Mouse (Mus musculus): ENCODE results near the gene Fggy. TPM values are rescaled to one million over a fixed set of nuclear protein-coding genes. Genes with fewer than 3 reads are reported as not detected.

Gene Fggy
- total RNA-seq, 2 experiments from 2014 or later: 15.7 to 18.3 TPM

DNA sequence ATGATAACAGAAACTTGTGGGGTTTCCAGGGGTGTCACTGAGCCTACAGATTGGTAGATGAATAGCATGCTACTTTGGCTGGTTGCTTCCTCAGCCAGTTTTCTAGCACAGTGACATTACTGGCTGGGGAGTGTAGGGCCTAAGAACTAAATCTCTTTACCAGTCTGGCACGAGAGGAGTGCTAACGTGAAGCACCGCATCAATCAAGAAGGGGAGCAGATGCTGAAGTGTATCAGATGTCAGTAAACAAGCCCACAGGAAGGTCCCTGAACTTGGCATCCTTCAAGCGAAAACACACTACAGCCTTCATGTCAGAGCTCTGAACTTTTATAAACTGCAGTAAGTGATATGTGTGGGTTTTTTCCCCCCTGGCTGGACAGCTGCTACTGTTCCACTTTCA is 303.8 kb downstream of the Fggy start:
- Histone ChIP-seq H3K4me3 (no peak overlapping the region), H3K27ac (no peak overlapping the region)
- intact Hi-C loops (cut with DNase I): no loop called here
- DNase-seq (ENCODE audit: extremely low spot score in 1 of 2, low spot score in 2 of 2): no peak
- no peak for TF ChIP-seq CTCF (IDR thresholded peaks at IDR 0.05)

DNA sequence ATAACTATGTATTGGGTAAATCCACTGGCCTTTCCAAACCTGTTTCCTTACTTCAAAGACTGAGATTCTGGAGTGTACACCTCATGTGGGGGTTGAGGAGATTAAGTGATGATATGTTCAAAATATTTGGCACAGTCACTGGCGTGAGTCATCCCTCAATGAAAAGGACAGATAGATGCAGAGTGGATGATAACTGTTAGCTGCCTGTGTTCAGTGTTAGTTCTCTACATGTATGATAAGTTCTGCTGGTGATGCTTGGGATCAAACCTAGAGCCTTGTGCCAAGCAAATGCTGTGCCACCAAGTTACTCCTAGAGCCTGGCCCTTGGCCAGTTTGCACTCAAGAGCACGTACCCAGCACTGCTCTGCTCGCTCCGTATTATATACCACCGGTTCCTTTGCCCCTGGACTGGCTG is 304.4 kb downstream of the Fggy start:
- intact Hi-C loops (cut with DNase I): no loop called here
- DNase-seq (ENCODE audit: extremely low spot score in 1 of 2, low spot score in 2 of 2): no peak
- no peak for TF ChIP-seq CTCF (IDR thresholded peaks at IDR 0.05)
- Histone ChIP-seq H3K4me3 (no peak overlapping the region), H3K27ac (no peak overlapping the region)

DNA sequence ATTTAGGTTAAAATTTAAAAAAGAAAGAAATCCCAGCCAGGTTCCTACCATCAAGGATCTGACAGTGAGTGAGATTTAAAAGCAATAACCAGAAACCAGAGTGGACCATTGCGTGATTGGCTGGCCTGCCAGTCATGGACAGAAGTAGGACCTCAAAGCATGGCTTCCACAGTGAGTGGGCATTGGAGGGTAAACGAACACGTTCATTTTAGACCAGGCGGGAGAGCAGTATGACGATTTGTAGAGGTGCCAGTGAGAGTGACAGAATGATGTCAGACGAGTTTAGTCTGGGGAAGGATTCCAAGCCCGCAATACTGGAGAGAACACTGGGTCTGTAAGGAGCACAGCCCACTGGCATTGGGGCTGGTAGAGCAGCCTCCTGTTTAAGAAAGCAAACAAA is 305.0 kb downstream of the Fggy start:
- TF ChIP-seq CTCF (IDR thresholded peaks at IDR 0.05): no peak
- intact Hi-C loops (cut with DNase I): no loop called here
- no peak for DNase-seq (ENCODE audit: extremely low spot score in 1 of 2, low spot score in 2 of 2)
- H3K27ac ChIP-seq: no peak overlapping the region
- H3K4me3 ChIP-seq: no peak overlapping the region

DNA sequence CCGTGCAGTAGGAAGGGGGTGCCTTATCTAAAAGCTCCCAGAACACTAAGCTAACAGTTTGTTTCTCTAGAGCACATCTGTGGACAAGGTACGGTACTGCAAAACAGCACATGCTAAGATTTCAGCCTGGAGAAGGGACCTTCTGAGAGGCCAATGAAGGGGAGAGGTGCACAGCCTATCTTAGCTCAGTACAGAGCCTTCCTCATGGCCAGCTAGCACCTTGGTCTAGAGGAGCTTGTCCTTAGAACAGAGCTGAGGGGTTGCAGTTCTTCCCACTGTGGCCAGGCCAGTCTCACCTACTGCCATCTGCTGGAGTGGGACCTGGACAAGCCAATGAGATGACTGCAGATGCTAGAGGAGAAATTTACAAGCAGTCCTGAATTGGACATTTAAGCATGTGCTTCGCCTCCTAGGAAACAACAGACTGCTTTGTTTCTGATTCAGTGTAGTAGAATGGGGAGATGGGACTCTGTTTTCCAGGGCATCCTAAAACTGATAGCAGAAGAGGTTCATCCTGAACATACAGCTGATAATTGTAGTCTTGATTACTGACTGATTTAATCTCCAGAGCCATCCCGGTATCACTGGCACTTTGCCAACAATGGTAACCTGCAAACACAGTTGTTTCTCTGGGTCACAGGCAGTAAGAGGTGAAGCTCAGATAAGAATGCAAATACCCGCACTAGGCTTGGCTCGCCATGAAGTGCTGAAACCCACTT is 305.6 kb downstream of the Fggy start:
- TF ChIP-seq CTCF (IDR thresholded peaks at IDR 0.05): peak; percentile 15
- intact Hi-C loops (cut with DNase I): no loop called here
- DNase-seq (ENCODE audit: extremely low spot score in 1 of 2, low spot score in 2 of 2): no peak
- Histone ChIP-seq H3K27ac (no peak overlapping the region), H3K4me3 (no peak overlapping the region)

DNA sequence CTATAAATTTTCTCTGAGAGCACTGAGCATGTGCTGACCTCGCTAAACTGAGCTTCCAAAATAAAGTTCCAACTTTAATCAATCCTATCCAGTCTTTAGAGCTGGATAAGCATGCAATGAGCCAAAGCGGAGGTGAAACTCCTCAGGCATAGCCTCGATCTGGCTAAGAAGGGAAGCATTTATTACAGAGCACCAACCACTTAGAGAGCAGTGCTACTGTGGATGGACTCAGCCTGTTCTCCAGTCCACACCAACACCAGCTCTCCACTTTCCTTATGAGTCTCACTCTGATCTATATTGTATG is 306.1 kb downstream of the Fggy start:
- DNase-seq (ENCODE audit: extremely low spot score in 1 of 2, low spot score in 2 of 2): no peak
- H3K27ac ChIP-seq: no peak overlapping the region
- H3K4me3 ChIP-seq: no peak overlapping the region
- no peak for TF ChIP-seq CTCF (IDR thresholded peaks at IDR 0.05)
- intact Hi-C loops (cut with DNase I): no loop called here

DNA sequence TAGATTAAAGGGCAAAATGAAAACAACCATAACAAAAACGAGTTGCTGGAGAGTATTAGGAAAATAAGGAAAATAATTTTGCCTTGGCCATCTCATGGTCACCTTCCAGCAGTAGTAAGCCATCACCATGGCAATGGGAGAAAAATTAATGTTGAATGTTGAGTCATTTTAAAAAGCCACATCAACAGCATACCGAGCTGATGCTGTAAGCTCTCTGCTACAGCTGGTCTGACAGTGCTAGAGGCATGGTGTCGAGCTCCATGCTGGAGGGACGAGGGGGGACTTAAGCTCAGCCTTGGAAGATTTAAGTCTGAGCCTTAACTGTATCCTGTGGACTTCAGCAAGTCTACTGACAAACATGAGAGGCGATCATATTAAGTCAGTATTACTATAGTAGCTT is 307.9 kb downstream of the Fggy start:
- intact Hi-C loops (cut with DNase I): no loop called here
- H3K4me3 ChIP-seq: no peak overlapping the region
- TF ChIP-seq CTCF (IDR thresholded peaks at IDR 0.05): no peak
- DNase-seq (ENCODE audit: extremely low spot score in 1 of 2, low spot score in 2 of 2): no peak
- no peak overlapping the region for H3K27ac ChIP-seq

DNA sequence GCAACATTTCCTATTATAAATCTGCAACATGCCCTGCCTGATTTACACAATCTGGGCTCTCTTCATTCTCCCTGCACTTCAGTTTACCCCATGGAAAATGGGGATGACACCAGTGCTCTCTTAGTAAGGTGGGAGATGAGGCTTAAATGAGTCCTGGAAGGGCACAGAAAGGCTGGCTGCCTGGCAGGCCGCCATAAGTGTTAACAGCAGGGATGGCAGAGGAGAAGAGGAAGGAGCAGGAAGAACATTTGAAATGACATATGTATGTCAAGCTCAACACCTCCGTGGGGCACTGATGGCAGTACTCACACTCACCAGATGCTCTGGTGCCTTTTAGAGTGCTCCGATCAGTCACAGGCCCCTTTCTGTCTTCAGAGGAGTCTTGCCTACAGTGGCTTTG is 308.6 kb downstream of the Fggy start:
- no peak overlapping the region for H3K4me3 ChIP-seq
- TF ChIP-seq CTCF (IDR thresholded peaks at IDR 0.05): no peak
- H3K27ac ChIP-seq: no peak overlapping the region
- DNase-seq (ENCODE audit: extremely low spot score in 1 of 2, low spot score in 2 of 2): no peak
- intact Hi-C loops (cut with DNase I): no loop called here

DNA sequence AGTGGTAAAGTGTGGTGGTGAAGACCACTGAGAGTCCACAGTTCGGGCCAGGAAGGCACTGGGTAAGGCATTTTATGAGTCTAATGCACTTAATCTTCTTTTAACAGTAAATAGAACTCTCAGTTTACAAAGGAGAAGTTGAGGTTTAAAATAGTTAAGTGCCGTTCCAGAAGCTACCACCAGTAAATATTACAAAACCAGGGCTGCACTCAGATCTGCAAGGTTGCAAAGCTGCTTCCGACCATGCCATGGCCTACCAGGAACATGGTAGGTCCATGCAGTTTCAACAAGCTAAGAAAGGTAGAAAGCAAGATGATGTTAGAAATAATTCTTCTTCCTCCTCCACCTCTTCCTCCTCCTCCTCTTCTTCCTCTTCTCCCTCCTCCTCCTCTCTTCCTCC is 309.8 kb downstream of the Fggy start:
- no peak for TF ChIP-seq CTCF (IDR thresholded peaks at IDR 0.05)
- H3K4me3 ChIP-seq: no peak overlapping the region
- intact Hi-C loops (cut with DNase I): no loop called here
- H3K27ac ChIP-seq: no peak overlapping the region
- no peak for DNase-seq (ENCODE audit: extremely low spot score in 1 of 2, low spot score in 2 of 2)

DNA sequence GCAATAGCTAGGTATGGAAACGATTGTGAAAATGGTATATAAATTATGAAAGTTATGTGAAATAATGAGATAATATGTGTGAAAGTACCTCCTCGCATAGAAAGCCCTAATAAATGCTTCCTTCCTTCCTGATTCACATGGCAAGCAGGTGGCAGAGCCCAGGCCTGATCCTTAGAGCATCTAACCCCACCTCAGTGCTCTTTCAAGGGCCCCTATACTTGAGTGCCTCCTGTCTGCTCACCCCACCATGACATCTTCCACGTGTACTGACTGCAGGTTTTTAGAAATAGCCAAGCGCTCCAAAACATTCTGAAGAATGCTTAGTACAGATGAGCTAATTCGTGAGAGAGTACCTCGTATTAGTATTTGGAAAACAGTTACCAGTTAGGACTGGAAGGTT is 311.0 kb downstream of the Fggy start:
- TF ChIP-seq CTCF (IDR thresholded peaks at IDR 0.05): no peak
- Histone ChIP-seq H3K4me3 (no peak overlapping the region), H3K27ac (no peak overlapping the region)
- intact Hi-C loops (cut with DNase I): no loop called here
- DNase-seq (ENCODE audit: extremely low spot score in 1 of 2, low spot score in 2 of 2): no peak

DNA sequence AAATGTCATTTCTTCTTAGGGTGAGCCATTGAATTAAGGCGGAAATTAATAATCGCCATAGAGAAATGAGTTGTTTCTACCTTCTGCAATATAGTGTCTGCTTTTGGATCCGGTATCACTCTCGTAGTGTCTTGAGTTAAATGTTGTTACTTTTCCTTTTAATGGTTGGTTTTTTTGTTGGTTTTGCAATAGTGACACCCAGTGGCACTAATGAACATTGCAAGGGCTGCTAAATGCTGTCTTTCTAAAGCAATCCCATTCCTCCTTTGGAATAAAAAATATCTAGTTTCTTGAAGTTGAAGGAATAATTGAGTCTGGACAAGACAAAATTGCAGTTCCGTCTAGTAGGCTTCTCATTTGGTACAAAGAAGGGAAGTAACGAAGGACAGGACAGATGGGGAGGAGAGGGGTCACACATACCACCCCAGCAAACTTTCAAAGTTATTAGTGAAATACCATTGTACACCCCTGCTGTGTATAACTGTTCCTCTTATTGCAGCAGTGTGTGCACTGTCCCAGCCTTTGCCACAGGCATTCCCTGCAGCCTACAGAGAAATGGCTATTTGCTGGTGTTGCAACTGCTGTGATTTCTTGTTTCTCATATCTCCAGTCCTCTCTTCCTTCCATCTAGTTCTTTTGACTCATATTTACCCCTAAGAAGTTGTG is 314.0 kb downstream of the Fggy start:
- H3K4me3 ChIP-seq: no peak overlapping the region
- peak; percentile 55 to 63 for DNase-seq (ENCODE audit: extremely low spot score in 1 of 2, low spot score in 2 of 2)
- H3K27ac ChIP-seq: no peak overlapping the region
- peak; percentile 97 for TF ChIP-seq CTCF (IDR thresholded peaks at IDR 0.05)
- intact Hi-C loops (cut with DNase I): loop anchor here (1.0 to 5.0 kb wide), 3 partner anchors 579 to 863 kb away; no protein-coding TSS in a partner anchor

DNA sequence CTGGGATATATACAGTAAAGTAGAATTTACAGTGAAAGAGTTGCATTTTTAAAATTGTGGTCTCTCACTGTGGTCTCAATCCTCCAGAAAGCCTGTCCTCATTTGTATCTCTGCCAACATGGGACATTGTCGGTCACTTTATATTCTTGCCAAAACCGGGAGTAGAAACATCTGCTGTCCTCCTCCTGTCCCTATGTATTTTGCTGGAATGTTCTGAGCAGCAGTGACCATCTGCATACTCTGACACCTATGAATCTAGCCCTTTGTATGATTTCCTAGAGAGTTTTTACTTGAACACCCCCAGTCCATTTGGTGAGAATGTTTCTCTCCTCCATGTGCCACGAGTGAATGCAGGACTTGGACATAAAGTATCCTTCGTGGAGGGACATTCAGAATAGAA is 318.6 kb downstream of the Fggy start:
- TF ChIP-seq CTCF (IDR thresholded peaks at IDR 0.05): no peak
- Histone ChIP-seq H3K4me3 (no peak overlapping the region), H3K27ac (no peak overlapping the region)
- DNase-seq (ENCODE audit: extremely low spot score in 1 of 2, low spot score in 2 of 2): no peak
- intact Hi-C loops (cut with DNase I): no loop called here

DNA sequence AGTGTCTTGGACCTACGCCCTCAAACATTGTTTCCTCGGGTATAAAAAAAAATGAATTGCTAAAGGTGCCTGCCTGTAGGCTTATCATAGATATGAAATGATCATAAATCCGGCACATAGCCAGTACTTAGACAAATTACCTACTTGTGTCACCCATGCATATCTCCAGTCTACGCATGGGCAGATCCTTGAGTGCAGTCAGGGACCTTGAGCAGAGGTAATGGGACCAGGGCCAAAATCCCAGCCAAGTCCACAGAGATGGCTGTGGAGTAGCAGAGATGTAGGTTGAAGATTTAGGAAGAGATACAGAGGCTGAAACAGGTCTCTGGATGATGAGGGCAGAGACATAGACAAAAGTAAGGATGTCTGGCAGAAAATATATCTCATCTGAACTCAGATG is 320.1 kb downstream of the Fggy start:
- DNase-seq (ENCODE audit: extremely low spot score in 1 of 2, low spot score in 2 of 2): no peak
- Histone ChIP-seq H3K27ac (no peak overlapping the region), H3K4me3 (no peak overlapping the region)
- intact Hi-C loops (cut with DNase I): no loop called here
- no peak for TF ChIP-seq CTCF (IDR thresholded peaks at IDR 0.05)

DNA sequence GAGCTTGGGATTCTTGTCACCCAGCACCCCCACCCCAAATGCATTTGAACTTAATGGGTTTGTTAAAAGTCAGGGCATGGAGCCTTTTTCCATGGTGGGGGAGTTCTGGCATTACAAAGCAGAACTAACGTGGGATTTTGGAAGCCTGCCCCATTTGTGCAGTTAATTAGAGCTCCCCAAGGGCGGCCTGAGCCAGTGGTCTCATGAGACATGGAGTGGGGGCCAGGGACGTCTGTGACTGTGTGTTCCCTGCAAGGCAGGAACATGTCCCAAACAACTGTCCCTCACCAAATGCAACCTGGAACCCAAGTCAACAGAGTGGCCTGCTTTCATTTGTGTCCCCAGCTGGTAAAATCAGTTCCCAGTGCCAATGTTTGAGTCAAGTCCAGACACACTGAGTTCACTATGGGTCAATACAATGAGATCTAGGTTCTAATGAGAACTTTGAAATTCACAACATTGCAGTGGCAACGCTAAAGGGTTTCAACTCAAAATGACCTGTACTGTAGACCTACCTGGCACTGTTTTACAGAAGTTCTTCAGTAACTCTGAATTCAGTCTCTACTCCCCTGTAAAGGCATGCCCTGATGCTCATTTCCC is 324.5 kb downstream of the Fggy start:
- DNase-seq (ENCODE audit: extremely low spot score in 1 of 2, low spot score in 2 of 2): no peak
- H3K27ac ChIP-seq: no peak overlapping the region
- no peak overlapping the region for H3K4me3 ChIP-seq
- no peak for TF ChIP-seq CTCF (IDR thresholded peaks at IDR 0.05)
- intact Hi-C loops (cut with DNase I): no loop called here
